Mouse (Mus musculus) liver, embryonic 14.5 days (tissue): ENCODE measurements around the gene Ppbp. TPM values are rescaled to one million over a fixed set of nuclear protein-coding genes. Genes with fewer than 3 reads are reported as not detected.

Source experiments
- ATAC-seq: fragments of 200-750 bp; cut with Nextera tagmentation; 2 replicates; pipeline ENCODE4 v1.8.0; 2017; ENCODE audit warnings: moderate number of reproducible peaks, mild to moderate bottlenecking, moderate library complexity; ENCODE audit not compliant: insufficient read depth
- DNase-seq, 3 experiments: peaks; one replicate each; pipeline ENCODE4 v3.0.0-alpha.2; 2012 to 2013; ENCODE audit warnings: low read depth in 3 of 3, low spot score in 3 of 3
- H3K27ac ChIP-seq: fragments of 300-500 bp; sonication (generic); 2 replicates; pipeline ENCODE4 v1.5.1; 2014; ENCODE audit warnings: moderate library complexity, mild to moderate bottlenecking, control low read depth, inconsistent platforms
- H3K27me3 ChIP-seq: fragments of 300-500 bp; sonication (generic); 2 replicates; pipeline ENCODE4 v1.6.1; 2014; ENCODE audit warnings: mild to moderate bottlenecking, low read length, moderate library complexity; ENCODE audit not compliant: control insufficient read depth, insufficient read depth
- H3K36me3 ChIP-seq: fragments of 300-500 bp; sonication (generic); replicated peaks from 2 replicates; pipeline ENCODE4 v1.6.1; 2014; ENCODE audit warnings: low read depth; ENCODE audit not compliant: control insufficient read depth, insufficient read depth
- H3K4me1 ChIP-seq, 2 experiments: fragments of 200-500 bp in 1 of 2; fragments of 300-500 bp in 1 of 2; sonication (generic) in 1 of 2; replicated peaks; 2 replicates each; pipeline ENCODE4 v1.6.1; 2012 to 2014; ENCODE audit warnings: antibody characterized with exemption in 1 of 2, inconsistent platforms in 1 of 2, low read length in 1 of 2; ENCODE audit not compliant: control insufficient read depth in 2 of 2, insufficient read depth in 2 of 2
- H3K4me2 ChIP-seq: fragments of 300-500 bp; sonication (generic); 2 replicates; pipeline ENCODE4 v1.6.1; 2014; ENCODE audit warnings: low read depth, mild to moderate bottlenecking, control low read depth, moderate library complexity
- H3K4me3 ChIP-seq, 2 experiments: fragments of 200-500 bp in 1 of 2; fragments of 300-500 bp in 1 of 2; sonication (generic) in 1 of 2; 2 replicates each; pipeline ENCODE4 v1.5.1; 2012 to 2014; ENCODE audit warnings: low read depth in 2 of 2, low read length in 2 of 2, mild to moderate bottlenecking in 2 of 2, control low read depth in 1 of 2, inconsistent platforms in 1 of 2, moderate library complexity in 1 of 2; ENCODE audit not compliant: insufficient read depth in 1 of 2
- H3K9ac ChIP-seq: fragments of 300-500 bp; sonication (generic); replicated peaks from 2 replicates; pipeline ENCODE4 v1.6.1; 2014; ENCODE audit warnings: mild to moderate bottlenecking, control low read depth, moderate library complexity
- H3K9me3 ChIP-seq: fragments of 300-500 bp; sonication (generic); 2 replicates; pipeline ENCODE4 v1.6.1; 2016; ENCODE audit warnings: low read length, mixed read lengths; ENCODE audit not compliant: control insufficient read depth
- CTCF ChIP-seq: IDR thresholded peaks from 2 replicates; pipeline ENCODE4 v1.5.1; 2016; ENCODE audit warnings: antibody characterized with exemption, low read depth, control low read depth
- EP300 ChIP-seq: IDR thresholded peaks from 2 replicates; pipeline ENCODE4 v1.6.1; 2016; ENCODE audit warnings: antibody characterized with exemption, low read depth
- WGBS: fragments of 180-500 bp; shearing (Covaris S2); extraction: QIAGEN DNeasy Blood & Tissue Kit; methylation state at CpG from one replicate; pipeline ENCODE4 v1.1.7; 2014; ENCODE audit not compliant: insufficient replicate concordance; 5-methylcytosine and 5-hydroxymethylcytosine counted together
- polyA plus RNA-seq, 2 experiments: library from polyadenylated mRNA; depleted of rRNA in 1 of 2; stranded (reverse) in 1 of 2; unstranded in 1 of 2; fragments of >200 nt; fragmentation: Nextera tagmentation in 1 of 2; extraction: Ambion mirVana in 1 of 2; gene quantifications; 2 replicates each; pipeline versions ENCODE4 v1.2.1 to v1.2.3; 2012 to 2014

Gene Ppbp
- polyA plus RNA-seq, 2 experiments = 129 to 176 TPM

DNA sequence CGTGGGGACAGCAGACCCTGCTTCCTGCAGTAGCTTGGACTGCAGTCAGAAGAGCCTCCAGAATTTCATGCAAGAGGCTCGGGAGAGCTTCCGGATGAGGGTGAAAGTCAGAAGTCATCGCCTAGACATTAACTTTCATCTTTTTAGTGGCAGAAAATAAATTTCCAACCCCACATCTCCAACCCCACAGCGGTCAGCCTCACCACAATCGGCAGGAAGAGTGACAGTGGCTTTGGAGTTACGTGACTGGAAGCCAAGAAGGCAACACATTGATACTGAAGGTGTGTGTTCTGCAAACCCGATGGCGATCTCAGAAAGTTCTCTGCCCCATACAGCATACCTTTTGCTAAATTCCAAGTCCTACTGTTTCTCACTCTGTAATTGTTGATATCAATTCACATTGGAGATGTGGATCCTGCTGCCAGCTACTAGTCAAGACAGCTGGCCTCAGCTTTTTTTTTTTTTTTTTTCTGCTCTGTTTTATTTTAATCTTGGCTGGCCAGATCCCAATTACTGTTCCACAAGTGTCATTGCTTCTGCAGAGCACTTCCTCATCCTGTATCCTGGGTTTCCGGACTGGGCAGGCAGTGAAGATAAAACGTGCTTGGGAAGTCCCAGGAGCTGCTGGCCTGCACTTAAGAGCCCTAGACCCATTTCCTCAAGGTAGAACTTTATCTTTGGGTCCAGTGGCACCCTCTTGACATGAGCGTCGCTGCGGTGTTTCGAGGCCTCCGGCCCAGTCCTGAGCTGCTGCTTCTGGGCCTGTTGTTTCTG is 3.7 kb downstream of the Ppbp start, which contains the start of gene Pf4:
Pf4 (plus strand) TSS at position 556 of the 774 bp plus-strand sequence.
- no peak for DNase-seq
- H3K9ac ChIP-seq = no peak within 1 kb of the TSS
- 7% methylated on average over 16 of the region's 16 CpGs for WGBS

DNA sequence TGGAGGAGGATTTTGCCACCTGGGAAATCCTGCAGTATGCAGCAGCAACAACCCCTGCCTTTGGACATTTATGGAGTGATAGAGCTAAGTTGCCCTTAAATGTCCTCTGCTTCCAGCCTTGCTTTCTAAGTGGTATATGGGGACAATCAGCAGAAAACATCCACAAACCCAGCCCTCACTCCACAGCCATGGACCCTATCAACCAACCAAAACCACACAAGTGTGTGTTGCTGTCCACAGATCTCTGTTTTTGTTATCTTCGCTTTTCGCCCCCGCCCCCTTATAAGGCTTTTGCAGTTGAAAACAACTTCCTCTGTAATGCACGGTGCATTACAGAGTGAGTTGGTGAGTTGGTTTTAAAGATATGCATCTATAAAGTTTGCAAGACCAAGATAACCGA is 7.2 kb downstream of the Ppbp start:
- Histone ChIP-seq H3K4me2 (no peak overlapping the region), H3K4me3 (no peak overlapping the region), H3K9me3 (no peaks in the 10 kb centered on the region), H3K27me3 (no peaks in the 10 kb centered on the region), H3K36me3 (no peaks in the 10 kb centered on the region), H3K4me1 (peaks cover 0 to 4% of the 10 kb centered on the region in 2 experiments; a peak in 1 of 4 replicates), H3K27ac (no peak overlapping the region), H3K9ac (no peak overlapping the region)
- peak in 2 of 3 experiments; percentile 15 to 16 for DNase-seq
- WGBS = 20% methylated on average over 5 of the region's 5 CpGs
- TF ChIP-seq CTCF (no peak), EP300 (no peak; the same call in 1 of the 2 replicates)
- peak; percentile 77 for ATAC-seq

More for the DNA sequence above, 3.7 kb downstream of the Ppbp start, which contains the start of gene Pf4:
- Histone ChIP-seq H3K9me3 (no peaks in the 10 kb centered on the region), H3K4me1 (peaks cover 0 to 4% of the 10 kb centered on the region in 2 experiments; a peak in 1 of 4 replicates), H3K4me2 (no peak within 1 kb of the TSS; the same call in 1 of the 2 replicates), H3K27ac (no peak within 1 kb of the TSS), H3K27me3 (no peaks in the 10 kb centered on the region), H3K4me3 (no peak within 1 kb of the TSS), H3K36me3 (no peaks in the 10 kb centered on the region)
- TF ChIP-seq EP300 (no peak), CTCF (no peak)
- ATAC-seq = peak; percentile 31

DNA sequence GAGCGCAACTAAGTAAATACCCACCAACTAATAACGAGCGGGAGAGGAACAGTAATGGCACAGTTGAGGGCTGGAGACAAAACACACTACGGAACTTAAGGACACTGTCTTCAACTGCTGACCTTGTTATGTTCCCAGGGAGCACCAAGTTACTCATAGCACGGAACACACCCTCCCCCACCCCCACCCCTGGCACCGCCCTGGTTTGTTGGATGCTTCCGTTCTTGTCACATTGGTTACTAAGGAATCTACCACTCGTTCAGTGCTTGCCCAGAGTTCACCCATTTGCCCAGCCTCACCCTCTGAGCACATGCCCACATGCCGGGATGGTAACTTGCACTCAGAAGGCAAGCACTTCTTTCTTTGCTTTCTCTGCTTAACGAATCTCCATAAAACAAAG is 9.3 kb downstream of the Ppbp start:
- no peak overlapping the region for H3K27ac ChIP-seq
- no peak overlapping the region for H3K9ac ChIP-seq
- H3K9me3 ChIP-seq = no peaks in the 10 kb centered on the region
- H3K4me3 ChIP-seq = no peak overlapping the region
- DNase-seq (no peak), ATAC-seq (no peak)
- H3K36me3 ChIP-seq = no peaks in the 10 kb centered on the region
- peaks cover 0 to 4% of the 10 kb centered on the region in 2 experiments; a peak in 1 of 4 replicates for H3K4me1 ChIP-seq
- WGBS = 69% methylated on average over 10 of the region's 10 CpGs
- TF ChIP-seq EP300 (no peak), CTCF (no peak)
- no peak overlapping the region for H3K4me2 ChIP-seq
- no peaks in the 10 kb centered on the region for H3K27me3 ChIP-seq

DNA sequence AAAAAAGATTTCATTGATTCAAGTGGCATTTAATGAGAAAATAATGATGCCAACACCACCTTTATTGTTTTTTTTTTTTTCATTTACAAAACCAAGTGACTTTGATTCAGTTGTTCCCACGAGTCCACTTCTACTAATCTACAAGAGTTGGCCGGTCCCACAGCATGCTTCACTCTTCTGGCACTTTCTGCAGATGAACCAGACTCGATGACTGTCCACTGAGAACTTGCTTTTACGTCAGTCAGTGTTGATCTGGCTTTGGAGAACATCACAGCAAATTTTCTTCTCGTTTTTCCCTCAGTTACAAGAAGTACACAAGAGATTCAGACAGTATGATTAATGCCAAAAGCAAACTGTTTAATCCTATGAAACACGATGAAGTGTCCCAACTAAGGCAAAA is 10.5 kb downstream of the Ppbp start:
- H3K36me3 ChIP-seq = no peaks in the 10 kb centered on the region
- H3K27me3 ChIP-seq = no peaks in the 10 kb centered on the region
- H3K4me1 ChIP-seq = peaks cover 0 to 4% of the 10 kb centered on the region in 2 experiments; a peak in 1 of 4 replicates
- no peaks in the 10 kb centered on the region for H3K9me3 ChIP-seq
- H3K4me3 ChIP-seq = no peak overlapping the region
- ATAC-seq (no peak), DNase-seq (no peak)
- no peak overlapping the region for H3K4me2 ChIP-seq
- no peak for TF ChIP-seq CTCF
- no peak for TF ChIP-seq EP300
- 56% methylated on average over 6 of the region's 6 CpGs for WGBS
- no peak overlapping the region for H3K27ac ChIP-seq
- H3K9ac ChIP-seq = no peak overlapping the region

DNA sequence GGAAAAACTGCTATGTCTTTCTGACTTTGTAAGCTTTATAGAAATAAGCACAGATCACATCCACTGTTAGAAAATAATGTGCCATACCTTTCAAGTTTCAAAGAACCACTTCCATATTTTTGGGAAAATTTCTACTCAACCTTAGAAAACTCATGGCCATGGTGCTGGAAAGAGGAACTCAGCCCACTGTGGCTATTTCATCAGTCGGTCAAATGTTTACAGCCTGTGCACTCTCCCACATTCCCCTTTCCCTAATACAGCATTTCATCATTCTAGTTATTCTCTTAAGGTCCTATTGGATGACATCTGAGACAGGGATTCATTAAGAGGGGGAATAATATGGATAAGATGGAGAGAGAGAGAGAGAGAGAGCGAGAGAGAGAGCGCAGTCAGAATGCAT is 15.4 kb downstream of the Ppbp start:
- Histone ChIP-seq H3K4me2 (no peak overlapping the region), H3K27ac (no peak overlapping the region), H3K9me3 (no peaks in the 10 kb centered on the region), H3K9ac (no peak overlapping the region), H3K4me3 (no peak overlapping the region), H3K4me1 (no peaks in the 10 kb centered on the region), H3K27me3 (no peaks in the 10 kb centered on the region), H3K36me3 (no peaks in the 10 kb centered on the region)
- ATAC-seq (no peak), DNase-seq (no peak)
- 65% methylated on average over 3 of the region's 3 CpGs for WGBS
- TF ChIP-seq EP300 = no peak
- TF ChIP-seq CTCF = no peak
